Mouse (Mus musculus) bone marrow macrophage, adult 2 months (primary cell): ENCODE data around the gene Hunk.

Experiments
- CTCF ChIP-seq: IDR thresholded peaks from 2 replicates; pipeline ENCODE4 v1.5.1; 2012; ENCODE audit warnings: low read depth, mild to moderate bottlenecking, low read length, moderate library complexity
- POLR2A ChIP-seq: IDR thresholded peaks from 2 replicates; pipeline ENCODE4 v1.6.1; 2012; ENCODE audit warnings: mild to moderate bottlenecking, low read depth, low read length, borderline replicate concordance

- TF ChIP-seq POLR2A (no peak), CTCF (no peak)
Measured at GRCm38 (mm10) chr16:90435231-90435630, 49.4 kb downstream of the Hunk start.
